Mouse (Mus musculus): ENCODE data around the gene Qrsl1. TPM values are rescaled to one million over a fixed set of nuclear protein-coding genes. Genes with fewer than 3 reads are reported as not detected.

The Qrsl1 gene
- polyA plus RNA-seq, 1 experiment from 2014 or later, result 8.8 TPM

GRCm38 (mm10) chr10:43923096-43923495 is 21.6 kb upstream of the Qrsl1 start:
- Histone ChIP-seq H3K9me3 (ENCODE audit: low read length) (no peaks in the 10 kb centered on the region), H3K27ac (ENCODE audit: low read length) (no peak overlapping the region), H3K27me3 (replicated peaks; ENCODE audit: insufficient read depth, low read length) (no peaks in the 10 kb centered on the region), H3K36me3 (ENCODE audit: insufficient read depth, low read length) (no peaks in the 10 kb centered on the region), H3K9ac (replicated peaks; ENCODE audit: low read depth) (no peak overlapping the region), H3K4me3 (ENCODE audit: low read depth, low read length) (no peak overlapping the region), H3K4me1 (ENCODE audit: insufficient read depth, low read depth, low read length) (no peaks in the 10 kb centered on the region), H3K4me2 (replicated peaks; ENCODE audit: low read depth, low read length) (no peak overlapping the region)
- 97% methylated on average over 3 of the region's 3 CpGs for WGBS
- ATAC-seq (no peak), DNase-seq (ENCODE audit: low spot score) (no peak)
- TF ChIP-seq CTCF (IDR thresholded peaks at IDR 0.05) (no peak), EP300 (IDR thresholded peaks at IDR 0.05) (no peak)

GRCm38 (mm10) chr10:43918696-43919608 is 17.4 kb upstream of the Qrsl1 start:
- H3K4me1 ChIP-seq (ENCODE audit: insufficient read depth, low read depth, low read length), result no peaks in the 10 kb centered on the region
- peak; percentile 53 for ATAC-seq
- WGBS, result 42% methylated on average over 17 of the region's 17 CpGs
- H3K36me3 ChIP-seq (ENCODE audit: insufficient read depth, low read length), result no peaks in the 10 kb centered on the region
- H3K9me3 ChIP-seq (ENCODE audit: low read length), result no peaks in the 10 kb centered on the region
- no peak overlapping the region for H3K27ac ChIP-seq (ENCODE audit: low read length)
- H3K4me2 ChIP-seq (replicated peaks; ENCODE audit: low read depth, low read length), result no peak overlapping the region
- DNase-seq (ENCODE audit: low spot score), result peak; percentile 73
- H3K27me3 ChIP-seq (replicated peaks; ENCODE audit: insufficient read depth, low read length), result no peaks in the 10 kb centered on the region
- TF ChIP-seq EP300 (IDR thresholded peaks at IDR 0.05) (no peak), CTCF (IDR thresholded peaks at IDR 0.05) (peak; percentile 97)
- H3K9ac ChIP-seq (replicated peaks; ENCODE audit: low read depth), result no peak overlapping the region
- no peak overlapping the region for H3K4me3 ChIP-seq (ENCODE audit: low read depth, low read length)

GRCm38 (mm10) chr10:43916737-43917136 is 15.2 kb upstream of the Qrsl1 start:
- no peak for DNase-seq (ENCODE audit: low spot score)
- Histone ChIP-seq H3K27ac (ENCODE audit: low read length) (no peak overlapping the region), H3K27me3 (replicated peaks; ENCODE audit: insufficient read depth, low read length) (no peaks in the 10 kb centered on the region), H3K9me3 (ENCODE audit: low read length) (no peaks in the 10 kb centered on the region), H3K36me3 (ENCODE audit: insufficient read depth, low read length) (no peaks in the 10 kb centered on the region), H3K4me1 (ENCODE audit: insufficient read depth, low read depth, low read length) (no peaks in the 10 kb centered on the region), H3K4me2 (replicated peaks; ENCODE audit: low read depth, low read length) (no peak overlapping the region), H3K4me3 (ENCODE audit: low read depth, low read length) (no peak overlapping the region), H3K9ac (replicated peaks; ENCODE audit: low read depth) (no peak overlapping the region)
- no peak for ATAC-seq
- TF ChIP-seq EP300 (IDR thresholded peaks at IDR 0.05) (no peak), CTCF (IDR thresholded peaks at IDR 0.05) (no peak)
- WGBS, result 88% methylated on average over 2 of the region's 2 CpGs

- Histone ChIP-seq H3K27ac (ENCODE audit: low read length) (no peak overlapping the region), H3K27me3 (replicated peaks; ENCODE audit: insufficient read depth, low read length) (no peaks in the 10 kb centered on the region), H3K4me1 (ENCODE audit: insufficient read depth, low read depth, low read length) (no peaks in the 10 kb centered on the region), H3K36me3 (ENCODE audit: insufficient read depth, low read length) (no peaks in the 10 kb centered on the region), H3K4me2 (replicated peaks; ENCODE audit: low read depth, low read length) (no peak overlapping the region), H3K4me3 (ENCODE audit: low read depth, low read length) (no peak overlapping the region), H3K9me3 (ENCODE audit: low read length) (no peaks in the 10 kb centered on the region), H3K9ac (replicated peaks; ENCODE audit: low read depth) (no peak overlapping the region)
- ATAC-seq (no peak), DNase-seq (ENCODE audit: low spot score) (no peak)
- no peak for TF ChIP-seq CTCF (IDR thresholded peaks at IDR 0.05)
- 85% methylated on average over 12 of the region's 12 CpGs for WGBS
Measured at GRCm38 (mm10) chr10:43916181-43916580, 14.6 kb upstream of the Qrsl1 start.

DNA sequence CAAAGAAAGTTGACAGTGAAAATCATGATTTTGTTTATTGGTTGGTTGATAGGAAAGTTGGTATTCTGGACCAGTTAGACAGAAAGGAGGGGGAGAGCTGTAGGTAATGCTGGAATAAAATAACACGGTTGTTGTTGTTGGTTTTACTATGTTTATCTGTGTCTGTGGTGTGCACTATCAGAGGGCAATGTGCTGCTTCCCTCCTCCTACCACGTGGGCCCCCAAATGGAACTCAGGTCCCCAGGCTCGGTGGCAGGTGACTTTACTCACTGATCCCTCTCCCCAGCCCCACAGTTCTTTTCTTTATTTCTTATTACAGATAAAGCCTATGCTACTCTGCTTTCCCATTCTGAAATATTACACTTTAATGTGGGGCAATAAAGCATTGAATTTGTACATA is 10.7 kb upstream of the Qrsl1 start:
- Histone ChIP-seq H3K4me2 (replicated peaks; ENCODE audit: low read depth, low read length) (no peak overlapping the region), H3K4me1 (ENCODE audit: insufficient read depth, low read depth, low read length) (no peaks in the 10 kb centered on the region), H3K4me3 (ENCODE audit: low read depth, low read length) (no peak overlapping the region), H3K36me3 (ENCODE audit: insufficient read depth, low read length) (no peaks in the 10 kb centered on the region), H3K27ac (ENCODE audit: low read length) (no peak overlapping the region), H3K27me3 (replicated peaks; ENCODE audit: insufficient read depth, low read length) (no peaks in the 10 kb centered on the region), H3K9me3 (ENCODE audit: low read length) (no peaks in the 10 kb centered on the region), H3K9ac (replicated peaks; ENCODE audit: low read depth) (no peak overlapping the region)
- 74% methylated on average over 3 of the region's 3 CpGs for WGBS
- no peak for DNase-seq (ENCODE audit: low spot score)
- no peak for ATAC-seq
- TF ChIP-seq EP300 (IDR thresholded peaks at IDR 0.05) (no peak), CTCF (IDR thresholded peaks at IDR 0.05) (no peak)

DNA sequence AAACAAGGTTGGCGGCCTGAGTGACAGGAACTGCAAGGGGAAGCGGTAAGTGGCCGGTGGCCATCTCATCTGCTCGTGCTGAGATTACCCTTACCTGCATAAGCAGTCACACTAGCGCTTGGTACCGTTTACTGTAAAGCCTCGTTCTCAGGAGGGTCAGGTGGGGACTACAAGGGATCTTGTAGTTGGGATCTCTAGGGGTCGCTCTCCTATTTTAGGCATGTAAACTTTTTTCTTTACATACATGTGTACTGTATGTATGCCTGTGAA is 9.3 kb upstream of the Qrsl1 start:
- WGBS, result 85% methylated on average over 8 of the region's 8 CpGs
- DNase-seq (ENCODE audit: low spot score) (no peak), ATAC-seq (no peak)
- Histone ChIP-seq H3K9me3 (ENCODE audit: low read length) (no peaks in the 10 kb centered on the region), H3K4me3 (ENCODE audit: low read depth, low read length) (no peak overlapping the region), H3K27ac (ENCODE audit: low read length) (no peak overlapping the region), H3K4me2 (replicated peaks; ENCODE audit: low read depth, low read length) (no peak overlapping the region), H3K27me3 (replicated peaks; ENCODE audit: insufficient read depth, low read length) (no peaks in the 10 kb centered on the region), H3K4me1 (ENCODE audit: insufficient read depth, low read depth, low read length) (no peaks in the 10 kb centered on the region), H3K9ac (replicated peaks; ENCODE audit: low read depth) (no peak overlapping the region), H3K36me3 (ENCODE audit: insufficient read depth, low read length) (no peaks in the 10 kb centered on the region)
- TF ChIP-seq CTCF (IDR thresholded peaks at IDR 0.05), result no peak
- no peak for TF ChIP-seq EP300 (IDR thresholded peaks at IDR 0.05)

All from lung, postnatal 0 days (tissue).